Mouse (Mus musculus) fat pad, adult 2 months (tissue): Measurements from ENCODE around the gene 1700042G07Rik.
"Not testable (repeated sequence)": the region's sequence is repeated elsewhere in the genome, so short reads cannot be mapped to it uniquely, and the experiment has no call there.

Experiments used
- DNase-seq: peaks from one replicate; pipeline ENCODE4 v3.0.0-alpha.2; 2011; ENCODE audit warnings: low read depth, low spot score; ENCODE audit errors: extremely low read depth

Gene 1700042G07Rik

GRCm38 (mm10) chr4:116204422-116204821 is 31.2 kb downstream of the 1700042G07Rik start:
- no peak for DNase-seq

DNA sequence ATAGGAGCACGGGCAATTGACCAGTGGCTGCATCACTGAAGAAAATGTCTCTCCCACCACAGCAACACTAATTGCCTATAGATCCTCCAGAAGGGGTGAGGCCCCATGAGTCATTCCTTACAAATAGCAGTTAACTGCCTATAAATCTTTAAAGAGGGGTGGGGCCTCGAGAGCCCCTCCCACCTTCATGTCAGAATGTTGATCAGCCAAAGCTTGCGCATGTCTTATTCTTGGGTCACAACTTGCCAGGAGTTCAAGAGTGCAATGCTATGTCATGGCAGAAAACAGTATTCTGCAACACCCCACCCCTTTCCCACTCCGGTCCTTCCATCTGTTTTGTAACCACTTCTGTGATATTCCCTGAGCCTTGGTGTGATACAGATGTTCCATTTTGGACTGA is 33.4 kb downstream of the 1700042G07Rik start:
- no peak for DNase-seq

GRCm38 (mm10) chr4:116208891-116209290 is 35.7 kb downstream of the 1700042G07Rik start:
- no peak for DNase-seq

DNA sequence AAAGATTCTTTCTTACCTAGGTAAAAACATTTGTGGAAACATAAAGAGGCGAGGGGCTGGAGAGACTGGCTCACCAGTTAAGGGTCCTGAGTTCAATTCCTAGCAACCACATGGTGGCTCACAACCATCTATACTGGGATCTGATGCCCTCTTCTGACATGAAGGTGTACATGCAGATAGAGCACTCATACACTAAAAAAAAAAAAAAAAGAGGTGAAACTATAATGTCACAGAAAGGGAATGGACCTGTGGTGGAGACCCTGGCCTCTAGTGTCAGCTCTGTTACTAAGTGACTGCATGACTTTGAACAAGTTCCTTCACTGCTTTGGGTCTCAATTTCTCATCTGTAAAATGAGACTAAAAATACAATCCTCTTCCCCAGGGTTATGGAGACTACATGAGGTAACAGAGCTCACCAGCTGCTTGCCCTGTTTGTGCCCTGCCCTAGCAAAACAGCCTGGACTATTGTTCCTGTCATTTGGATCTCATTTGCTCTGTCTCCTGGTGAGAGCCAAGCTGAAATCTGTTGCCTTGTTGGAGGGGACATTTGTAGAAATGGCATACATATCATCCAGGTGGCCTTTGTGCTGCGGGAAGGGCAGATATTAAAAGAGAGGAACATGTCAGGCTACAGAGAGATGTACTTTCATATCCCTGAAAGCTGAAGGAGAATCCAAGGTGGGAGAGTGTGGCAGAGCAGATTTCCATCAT is 42.9 kb downstream of the 1700042G07Rik start:
- DNase-seq = no peak

GRCm38 (mm10) chr4:116217046-116217445 is 43.9 kb downstream of the 1700042G07Rik start:
- no peak for DNase-seq

GRCm38 (mm10) chr4:116217661-116218060 is 44.5 kb downstream of the 1700042G07Rik start:
- not testable (repeated sequence) for DNase-seq

DNA sequence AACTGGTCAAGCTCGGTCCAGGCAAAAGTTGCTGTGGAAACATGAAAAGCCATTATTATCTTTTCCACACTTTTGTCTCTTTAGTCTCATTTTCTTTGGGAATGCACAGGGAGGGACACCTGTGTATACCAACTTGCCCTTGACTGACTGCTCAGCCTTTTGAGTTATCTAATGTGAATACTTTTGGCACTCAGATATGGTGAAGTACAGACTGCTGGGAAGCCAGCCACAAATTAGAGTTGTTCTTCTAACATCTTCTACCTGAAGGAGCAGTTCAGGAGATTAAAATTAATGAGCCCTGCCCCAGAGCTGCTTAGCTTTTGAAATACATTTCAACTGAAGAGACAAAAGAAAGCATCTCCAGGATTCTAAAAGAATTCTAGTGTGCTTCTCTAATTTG is 45.9 kb downstream of the 1700042G07Rik start:
- DNase-seq = no peak

- no peak for DNase-seq
These were observed 47.0 kb downstream of the 1700042G07Rik start for GRCm38 (mm10) chr4:116220071-116220650.

DNA sequence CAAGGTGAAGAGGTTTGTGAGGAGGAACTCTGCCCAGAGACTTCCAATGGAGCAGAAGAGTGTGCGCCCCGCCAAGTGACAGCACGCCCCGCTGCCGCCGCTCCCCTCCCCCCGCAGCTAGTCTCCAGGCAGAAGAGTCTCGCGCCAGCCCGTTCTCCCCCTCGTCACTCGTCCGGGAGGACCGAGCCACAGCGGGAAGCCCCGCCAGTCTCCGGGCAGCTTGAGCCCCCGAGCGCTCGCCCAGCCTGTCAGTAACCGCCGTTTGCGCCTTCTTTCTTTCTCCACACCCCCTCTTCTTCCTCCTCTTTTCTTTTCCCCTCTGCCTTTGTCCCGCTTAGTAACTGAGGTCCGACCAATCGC is 47.6 kb downstream of the 1700042G07Rik start:
- DNase-seq = no peak

- peak; percentile 65 for DNase-seq
These were observed 48.1 kb downstream of the 1700042G07Rik start, which contains the start of gene Pik3r3 for GRCm38 (mm10) chr4:116221140-116221851. Gene Pik3r3, plus strand, starts transcription at chr4:116221618.

- no peak for DNase-seq
These were observed 49.0 kb downstream of the 1700042G07Rik start for GRCm38 (mm10) chr4:116221996-116222842.

GRCm38 (mm10) chr4:116222843-116223119 is 49.6 kb downstream of the 1700042G07Rik start:
- DNase-seq = no peak
